Mouse (Mus musculus) bone marrow, adult 2 months (tissue): ENCODE results near the gene Cars2.

Experiments
- CTCF ChIP-seq: fragments of 200-500 bp; IDR thresholded peaks from 2 replicates; pipeline ENCODE4 v1.5.1; 2011; ENCODE audit warnings: low read length, control low read depth; ENCODE audit not compliant: control insufficient read depth, insufficient read depth
- POLR2A ChIP-seq: fragments of 200-500 bp; IDR thresholded peaks from 2 replicates; pipeline ENCODE4 v1.6.1; 2011; ENCODE audit warnings: low read depth, mild to moderate bottlenecking, control low read depth, low read length, borderline replicate concordance; ENCODE audit not compliant: control insufficient read depth

DNA sequence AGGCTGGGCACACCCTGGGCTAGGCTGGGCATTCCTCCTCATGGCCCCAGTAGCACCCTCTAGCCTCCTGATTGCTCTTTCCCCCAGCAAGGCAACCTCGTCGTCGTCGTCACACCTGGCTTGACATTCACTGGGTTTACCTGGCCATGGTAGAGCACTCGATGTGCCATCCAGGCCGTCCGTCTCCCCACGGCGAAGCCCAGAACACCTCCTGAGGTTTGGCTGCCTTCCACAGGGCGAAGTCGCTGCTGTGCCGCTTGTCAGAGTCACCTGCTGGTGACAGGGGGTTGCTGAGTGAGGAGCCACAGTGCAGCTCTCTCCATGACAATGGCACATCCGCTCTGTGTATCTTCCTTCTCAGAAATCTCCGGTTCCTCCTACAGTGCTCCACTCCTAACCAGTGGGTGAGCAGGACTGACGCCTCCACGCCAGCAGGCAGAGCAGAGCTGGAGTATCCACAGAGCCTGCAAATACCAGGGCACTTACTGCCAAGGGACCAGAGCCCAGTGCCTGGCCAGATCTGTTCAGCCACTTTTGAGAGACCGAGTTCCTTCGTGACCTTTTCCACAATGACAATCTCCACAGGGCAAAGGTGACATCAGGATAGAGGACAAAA lies 20.3 kb downstream of the Cars2 start:
- TF ChIP-seq CTCF (no peak), POLR2A (no peak)
